Mouse (Mus musculus): ENCODE data around the gene Ago3.

GRCm38 (mm10) chr4:126339461-126339860 lies 89.9 kb downstream of the Ago3 start:
- TF ChIP-seq GATA1 (IDR thresholded peaks at IDR 0.05; ENCODE audit: low read length) (no peak), TAL1 (IDR thresholded peaks at IDR 0.05; ENCODE audit: low read length) (no peak)
